In genomic region chr13:83069293-83069692, GRCm38 (mm10) we compare ENCODE assay signal across 20 mouse cellular contexts.
"Had no signal": no experiment of that assay in that cellular context is flagged by ENCODE, and none has a peak within 500 bp of the region (broad histone marks: within the 10 kb centered on the region; RNA-seq: fewer than 3 reads in every experiment).

No protein-coding gene starts in this region.

- DNase-seq: lung, adult 18-20 months; lung, embryonic 14.5 days; lung, postnatal 10 days; lung, postnatal 4 days; midbrain, embryonic 14.5 days; retina, postnatal 1 day; right cerebral cortex, adult 18-20 months; right cerebral cortex, postnatal 25 days; right cerebral cortex, postnatal 4 days; spleen, adult 18-20 months; thymus, adult 2 months; thymus, postnatal 25 days; thymus, postnatal 4 days had no signal

- H3K36me3 ChIP-seq: liver, embryonic 12.5 days; midbrain, embryonic 10.5 days; midbrain, embryonic 12.5 days; neural tube, embryonic 12.5 days; stomach, embryonic 15.5 days had no signal

- H3K27me3 ChIP-seq: liver, embryonic 12.5 days; midbrain, embryonic 12.5 days; neural tube, embryonic 12.5 days; stomach, embryonic 15.5 days had no signal

- H3K27ac ChIP-seq: liver, embryonic 12.5 days; liver, embryonic 14.5 days; midbrain, embryonic 10.5 days; midbrain, embryonic 12.5 days; neural tube, embryonic 12.5 days; stomach, embryonic 15.5 days; stomach, postnatal 0 days had no signal

- H3K9me3 ChIP-seq: liver, embryonic 12.5 days; midbrain, embryonic 10.5 days; midbrain, embryonic 12.5 days; neural tube, embryonic 12.5 days; stomach, embryonic 15.5 days had no signal

- H3K9ac ChIP-seq: liver, embryonic 12.5 days; liver, embryonic 14.5 days; lung, embryonic 14.5 days; midbrain, embryonic 12.5 days; neural tube, embryonic 12.5 days; stomach, embryonic 15.5 days had no signal

- ATAC-seq: liver, embryonic 12.5 days had no signal

- H3K4me2 ChIP-seq: liver, embryonic 12.5 days; lung, embryonic 14.5 days; midbrain, embryonic 12.5 days; neural tube, embryonic 12.5 days; stomach, embryonic 15.5 days had no signal

- H3K4me3 ChIP-seq: liver, embryonic 12.5 days; midbrain, embryonic 10.5 days; midbrain, embryonic 12.5 days; neural tube, embryonic 12.5 days; stomach, embryonic 15.5 days had no signal

- H3K4me1 ChIP-seq: liver, embryonic 12.5 days; midbrain, embryonic 12.5 days; neural tube, embryonic 12.5 days; stomach, embryonic 15.5 days had no signal
